Mouse (Mus musculus) heart, adult 10 weeks (tissue): ENCODE results near the gene Cacng3. TPM values are rescaled to one million over a fixed set of nuclear protein-coding genes. Genes with fewer than 3 reads are reported as not detected.

Experiments used
- polyA plus RNA-seq: library from polyadenylated mRNA; stranded (reverse); fragments of 350-450 nt; fragmentation: Illumina TruSeq; extraction: RNeasy Lipid Tissue Mini Kit (QIAGEN cat#74804); gene quantifications from one replicate; pipeline ENCODE4 v1.2.3, GENCODE M21; 2014; ENCODE audit warnings: low read depth, low replicate concordance

Cacng3 gene
- polyA plus RNA-seq: not detected

DNA sequence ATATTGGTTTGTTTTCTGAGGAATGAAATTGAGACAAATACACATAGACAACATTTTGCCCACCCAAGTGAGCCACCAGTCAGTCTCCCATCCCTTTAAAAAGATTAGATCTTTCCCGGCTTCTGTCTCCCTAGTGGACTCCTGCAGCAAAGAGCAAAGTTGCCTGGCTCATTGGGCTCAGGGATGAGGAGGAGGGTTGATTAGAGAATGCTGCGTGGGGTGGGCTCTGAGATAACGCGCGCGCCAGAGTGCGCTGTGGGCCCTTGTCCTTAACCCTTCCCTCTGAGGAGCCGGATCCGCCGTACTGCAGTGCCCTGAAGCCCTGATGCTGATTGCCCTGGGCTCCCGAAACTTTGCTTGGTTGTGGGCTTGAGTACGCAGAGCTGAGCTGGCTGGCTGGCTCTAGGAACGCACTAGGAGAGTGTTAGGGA lies at the start of gene Cacng3:
Cacng3 (plus strand) TSS at position 51 of the 431 bp plus-strand sequence.

